Mouse (Mus musculus): ENCODE measurements around the gene Olfml2b. TPM values are rescaled to one million over a fixed set of nuclear protein-coding genes. Genes with fewer than 3 reads are reported as not detected.
A peak's percentile ranks its signal among the peaks of the same experiment; 100 is the strongest.

The Olfml2b gene
- polyA plus RNA-seq, 1 experiment from 2014 or later = 25.3 TPM

- no peak overlapping the region for H3K4me3 ChIP-seq (replicated peaks)
- no peak overlapping the region for H3K27ac ChIP-seq
- 77% methylated on average over 2 of the region's 2 CpGs for WGBS
- H3K27me3 ChIP-seq = no peaks in the 10 kb centered on the region
- ATAC-seq (ENCODE audit: insufficient number of reproducible peaks, insufficient read depth, low FRiP score, low TSS enrichment, low read depth) = no peak
- H3K4me2 ChIP-seq = no peak overlapping the region
- H3K4me1 ChIP-seq (replicated peaks) = no peaks in the 10 kb centered on the region
- H3K9ac ChIP-seq (replicated peaks) = no peak overlapping the region
- H3K9me3 ChIP-seq = peaks cover 14% of the 10 kb centered on the region
- H3K36me3 ChIP-seq = no peaks in the 10 kb centered on the region
Measured at GRCm38 (mm10) chr1:170619686-170620374, 24.5 kb upstream of the Olfml2b start.

GRCm38 (mm10) chr1:170622934-170623333 lies 21.4 kb upstream of the Olfml2b start:
- Histone ChIP-seq H3K27me3 (no peaks in the 10 kb centered on the region), H3K9ac (replicated peaks) (no peak overlapping the region), H3K4me3 (replicated peaks) (no peak overlapping the region), H3K36me3 (no peaks in the 10 kb centered on the region), H3K27ac (no peak overlapping the region), H3K4me2 (no peak overlapping the region), H3K9me3 (peaks cover 14% of the 10 kb centered on the region), H3K4me1 (replicated peaks) (no peaks in the 10 kb centered on the region)
- 53% methylated on average over 5 of the region's 5 CpGs for WGBS
- ATAC-seq (ENCODE audit: insufficient number of reproducible peaks, insufficient read depth, low FRiP score, low TSS enrichment, low read depth) = no peak

DNA sequence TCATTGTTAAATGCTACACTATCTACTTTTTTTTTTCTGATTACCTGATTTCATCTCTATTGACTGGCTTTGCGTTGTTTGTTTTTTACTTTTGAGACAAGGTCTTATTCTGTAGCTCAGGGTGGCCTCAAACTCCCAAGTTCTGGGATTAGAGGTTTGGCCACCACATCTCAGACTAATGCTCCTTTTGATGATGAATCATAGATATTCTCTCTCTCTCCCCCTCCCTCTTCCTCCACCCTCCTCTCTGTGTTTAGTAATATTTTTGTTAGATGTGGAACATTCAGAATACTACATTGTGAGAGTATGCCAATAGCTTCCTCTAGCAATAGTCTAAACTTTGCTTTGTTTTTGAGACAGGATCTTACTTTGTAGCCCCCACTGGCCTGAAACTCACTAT lies 20.9 kb upstream of the Olfml2b start:
- 88% methylated on average over 1 of the region's 1 CpGs for WGBS
- no peaks in the 10 kb centered on the region for H3K36me3 ChIP-seq
- H3K27me3 ChIP-seq = no peaks in the 10 kb centered on the region
- ATAC-seq (ENCODE audit: insufficient number of reproducible peaks, insufficient read depth, low FRiP score, low TSS enrichment, low read depth) = no peak
- no peak overlapping the region for H3K9ac ChIP-seq (replicated peaks)
- H3K9me3 ChIP-seq = peaks cover 14% of the 10 kb centered on the region
- no peak overlapping the region for H3K4me3 ChIP-seq (replicated peaks)
- H3K4me2 ChIP-seq = no peak overlapping the region
- H3K27ac ChIP-seq = no peak overlapping the region
- no peaks in the 10 kb centered on the region for H3K4me1 ChIP-seq (replicated peaks)

DNA sequence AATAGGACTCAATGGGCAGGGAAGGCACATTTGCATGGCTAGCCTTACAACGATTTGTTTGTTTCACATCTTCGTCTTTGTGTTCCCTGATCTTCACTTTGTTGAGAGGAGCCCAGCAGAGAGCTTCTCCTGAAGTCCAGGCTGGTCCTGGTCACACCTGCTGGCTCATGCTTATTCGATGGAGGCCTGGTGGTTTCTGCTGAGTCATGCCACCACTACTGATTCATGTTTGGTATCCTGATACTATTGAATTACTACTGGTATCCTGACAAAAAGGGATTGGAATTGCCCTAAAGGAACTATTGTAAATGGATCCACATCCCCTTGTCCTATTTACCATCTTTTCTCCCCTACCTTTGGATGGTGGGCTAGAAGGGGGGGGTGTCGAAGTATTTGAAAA lies 13.8 kb upstream of the Olfml2b start:
- no peaks in the 10 kb centered on the region for H3K4me1 ChIP-seq (replicated peaks)
- no peak overlapping the region for H3K4me2 ChIP-seq
- H3K9me3 ChIP-seq = no peaks in the 10 kb centered on the region
- H3K27ac ChIP-seq = no peak overlapping the region
- H3K9ac ChIP-seq (replicated peaks) = no peak overlapping the region
- H3K4me3 ChIP-seq (replicated peaks) = no peak overlapping the region
- no peaks in the 10 kb centered on the region for H3K27me3 ChIP-seq
- ATAC-seq (ENCODE audit: insufficient number of reproducible peaks, insufficient read depth, low FRiP score, low TSS enrichment, low read depth) = no peak
- 82% methylated on average over 4 of the region's 4 CpGs for WGBS
- H3K36me3 ChIP-seq = no peaks in the 10 kb centered on the region

DNA sequence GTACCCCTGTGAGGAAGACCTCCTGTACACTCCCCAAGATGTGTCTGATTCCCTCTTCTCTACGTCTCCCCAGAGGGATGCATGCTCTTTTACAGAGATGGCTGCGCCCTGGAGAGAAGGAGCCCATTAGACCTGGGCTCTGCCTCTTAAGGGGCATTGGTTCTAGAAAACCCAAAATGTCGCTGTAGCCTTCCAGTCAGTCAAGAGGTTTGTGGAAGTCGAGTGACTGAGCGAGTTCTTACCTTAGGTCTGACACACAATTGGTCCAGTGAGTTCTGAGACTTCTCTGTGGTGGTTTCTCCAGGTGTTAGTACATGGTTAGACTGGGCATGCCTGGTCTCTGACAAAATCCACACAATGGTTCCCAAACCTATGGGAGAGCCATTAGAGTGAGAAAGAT lies 12.8 kb upstream of the Olfml2b start:
- no peak overlapping the region for H3K27ac ChIP-seq
- no peak overlapping the region for H3K4me3 ChIP-seq (replicated peaks)
- H3K36me3 ChIP-seq = no peaks in the 10 kb centered on the region
- no peak for ATAC-seq (ENCODE audit: insufficient number of reproducible peaks, insufficient read depth, low FRiP score, low TSS enrichment, low read depth)
- H3K9ac ChIP-seq (replicated peaks) = no peak overlapping the region
- 93% methylated on average over 5 of the region's 5 CpGs for WGBS
- H3K4me2 ChIP-seq = no peak overlapping the region
- no peaks in the 10 kb centered on the region for H3K4me1 ChIP-seq (replicated peaks)
- H3K9me3 ChIP-seq = no peaks in the 10 kb centered on the region
- no peaks in the 10 kb centered on the region for H3K27me3 ChIP-seq

GRCm38 (mm10) chr1:170632385-170632784 lies 11.9 kb upstream of the Olfml2b start:
- Histone ChIP-seq H3K4me3 (replicated peaks) (no peak overlapping the region), H3K9ac (replicated peaks) (no peak overlapping the region), H3K36me3 (no peaks in the 10 kb centered on the region), H3K9me3 (no peaks in the 10 kb centered on the region), H3K4me2 (no peak overlapping the region), H3K4me1 (replicated peaks) (no peaks in the 10 kb centered on the region), H3K27me3 (no peaks in the 10 kb centered on the region), H3K27ac (no peak overlapping the region)
- ATAC-seq (ENCODE audit: insufficient number of reproducible peaks, insufficient read depth, low FRiP score, low TSS enrichment, low read depth) = no peak
- 18% methylated on average over 3 of the region's 3 CpGs for WGBS

- no peaks in the 10 kb centered on the region for H3K27me3 ChIP-seq
- H3K4me2 ChIP-seq = no peak overlapping the region
- no peak overlapping the region for H3K4me3 ChIP-seq (replicated peaks)
- H3K4me1 ChIP-seq (replicated peaks) = no peaks in the 10 kb centered on the region
- no peaks in the 10 kb centered on the region for H3K36me3 ChIP-seq
- 72% methylated on average over 4 of the region's 4 CpGs for WGBS
- H3K9me3 ChIP-seq = no peaks in the 10 kb centered on the region
- no peak for ATAC-seq (ENCODE audit: insufficient number of reproducible peaks, insufficient read depth, low FRiP score, low TSS enrichment, low read depth)
- H3K27ac ChIP-seq = no peak overlapping the region
- no peak overlapping the region for H3K9ac ChIP-seq (replicated peaks)
Measured at GRCm38 (mm10) chr1:170632856-170633255, 11.5 kb upstream of the Olfml2b start.

GRCm38 (mm10) chr1:170638941-170639340 lies 5.4 kb upstream of the Olfml2b start:
- Histone ChIP-seq H3K27ac (peak overlapping the region; percentile 78), H3K4me3 (replicated peaks) (no peak overlapping the region), H3K9ac (replicated peaks) (no peak overlapping the region), H3K4me2 (no peak overlapping the region), H3K36me3 (no peaks in the 10 kb centered on the region), H3K4me1 (replicated peaks) (peaks cover 13% of the 10 kb centered on the region; the same call in 1 of the 2 replicates), H3K27me3 (no peaks in the 10 kb centered on the region), H3K9me3 (no peaks in the 10 kb centered on the region)
- no peak for ATAC-seq (ENCODE audit: insufficient number of reproducible peaks, insufficient read depth, low FRiP score, low TSS enrichment, low read depth)
- 60% methylated on average over 7 of the region's 7 CpGs for WGBS

- Histone ChIP-seq H3K27ac (peak overlapping the region; percentile 66; the same call in 1 of the 2 replicates), H3K36me3 (peaks cover 22% of the 10 kb centered on the region), H3K9me3 (no peaks in the 10 kb centered on the region), H3K27me3 (peaks cover 6% of the 10 kb centered on the region), H3K4me3 (replicated peaks) (peak overlapping the region; percentile 58), H3K4me2 (peak overlapping the region; percentile 79), H3K4me1 (replicated peaks) (peaks cover 30% of the 10 kb centered on the region), H3K9ac (replicated peaks) (peak overlapping the region; percentile 44; the same call in 1 of the 2 replicates)
- no peak for ATAC-seq (ENCODE audit: insufficient number of reproducible peaks, insufficient read depth, low FRiP score, low TSS enrichment, low read depth)
- 63% methylated on average over 15 of the region's 15 CpGs for WGBS
Measured at GRCm38 (mm10) chr1:170645896-170646605, 1.7 kb downstream of the Olfml2b start.

GRCm38 (mm10) chr1:170646606-170647287 lies 2.4 kb downstream of the Olfml2b start:
- Histone ChIP-seq H3K4me2 (peak overlapping the region; percentile 79), H3K36me3 (peaks cover 23% of the 10 kb centered on the region), H3K4me3 (replicated peaks) (peak overlapping the region; percentile 58), H3K27ac (peak overlapping the region; percentile 66; the same call in 1 of the 2 replicates), H3K9ac (replicated peaks) (no peak overlapping the region), H3K9me3 (no peaks in the 10 kb centered on the region), H3K4me1 (replicated peaks) (peaks cover 31% of the 10 kb centered on the region), H3K27me3 (peaks cover 6% of the 10 kb centered on the region)
- WGBS = 83% methylated on average over 9 of the region's 9 CpGs
- no peak for ATAC-seq (ENCODE audit: insufficient number of reproducible peaks, insufficient read depth, low FRiP score, low TSS enrichment, low read depth)

DNA sequence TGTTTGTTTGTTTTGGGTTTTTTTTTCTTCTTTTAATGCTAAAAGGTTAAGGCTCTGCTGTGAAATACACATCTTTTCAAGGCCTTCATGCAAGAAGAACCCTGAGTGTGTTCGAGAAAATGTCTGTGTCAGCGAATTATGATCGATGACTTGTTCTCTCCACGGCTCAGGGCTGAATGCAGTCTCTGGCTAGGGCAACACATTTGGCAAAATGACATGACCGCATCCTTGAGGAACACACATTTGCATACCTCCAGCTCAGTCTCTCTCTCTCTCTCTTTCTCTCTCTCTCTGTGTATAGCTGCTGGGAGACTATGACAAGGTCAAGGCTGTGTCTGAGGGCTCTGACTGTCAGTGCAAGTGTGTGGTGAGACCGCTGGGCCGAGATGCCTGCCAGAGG lies 3.0 kb downstream of the Olfml2b start:
- H3K4me3 ChIP-seq (replicated peaks) = no peak overlapping the region
- peaks cover 6% of the 10 kb centered on the region for H3K27me3 ChIP-seq
- no peaks in the 10 kb centered on the region for H3K9me3 ChIP-seq
- no peak overlapping the region for H3K27ac ChIP-seq
- H3K4me1 ChIP-seq (replicated peaks) = peaks cover 38% of the 10 kb centered on the region
- H3K36me3 ChIP-seq = peaks cover 23% of the 10 kb centered on the region
- no peak for ATAC-seq (ENCODE audit: insufficient number of reproducible peaks, insufficient read depth, low FRiP score, low TSS enrichment, low read depth)
- H3K9ac ChIP-seq (replicated peaks) = no peak overlapping the region
- WGBS = 92% methylated on average over 7 of the region's 7 CpGs
- peak overlapping the region; percentile 30 for H3K4me2 ChIP-seq
